Mouse (Mus musculus): Measurements from ENCODE around the gene Oscar.
"Not testable (repeated sequence)": the region's sequence is repeated elsewhere in the genome, so short reads cannot be mapped to it uniquely, and the experiment has no call there.

Oscar gene

GRCm38 (mm10) chr7:3609082-3609481, 6.9 kb downstream of the Oscar start:
- no peak for DNase-seq

- no peak for DNase-seq
These were observed 7.3 kb downstream of the Oscar start for GRCm38 (mm10) chr7:3608668-3609067.

- no peak for DNase-seq
These were observed 8.6 kb downstream of the Oscar start for GRCm38 (mm10) chr7:3607391-3607790.

- DNase-seq, result peak; percentile 32
These were observed 9.2 kb downstream of the Oscar start for GRCm38 (mm10) chr7:3606798-3607197.

- peak; percentile 71 for DNase-seq
These were observed 14.8 kb downstream of the Oscar start for GRCm38 (mm10) chr7:3601119-3601518.

- not testable (repeated sequence) for DNase-seq
These were observed 18.2 kb downstream of the Oscar start for GRCm38 (mm10) chr7:3597755-3598154.

- DNase-seq, result no peak
These were observed 20.8 kb downstream of the Oscar start for GRCm38 (mm10) chr7:3595146-3595545.

GRCm38 (mm10) chr7:3594686-3595085, 21.3 kb downstream of the Oscar start:
- DNase-seq, result no peak

- no peak for DNase-seq
These were observed 22.1 kb downstream of the Oscar start for GRCm38 (mm10) chr7:3593855-3594254.

- no peak for DNase-seq
These were observed 24.4 kb downstream of the Oscar start for GRCm38 (mm10) chr7:3591534-3591933.

GRCm38 (mm10) chr7:3590550-3590949, 25.4 kb downstream of the Oscar start:
- no peak for DNase-seq

GRCm38 (mm10) chr7:3587292-3587691, 28.7 kb downstream of the Oscar start:
- DNase-seq, result no peak

- DNase-seq, result no peak
These were observed 29.7 kb downstream of the Oscar start for GRCm38 (mm10) chr7:3586255-3586654.

- DNase-seq, result no peak
These were observed 30.2 kb downstream of the Oscar start for GRCm38 (mm10) chr7:3585763-3586162.

- peak; percentile 13 for DNase-seq
These were observed 35.9 kb downstream of the Oscar start for GRCm38 (mm10) chr7:3580029-3580428.

- DNase-seq, result no peak
These were observed 36.9 kb downstream of the Oscar start for GRCm38 (mm10) chr7:3578952-3579546.

GRCm38 (mm10) chr7:3578196-3578595, 37.8 kb downstream of the Oscar start:
- DNase-seq, result no peak

- no peak for DNase-seq
These were observed 39.4 kb downstream of the Oscar start for GRCm38 (mm10) chr7:3576354-3577124.

- no peak for DNase-seq
These were observed 41.7 kb downstream of the Oscar start for GRCm38 (mm10) chr7:3574216-3574615.

GRCm38 (mm10) chr7:3571847-3572246, 44.1 kb downstream of the Oscar start:
- no peak for DNase-seq

- DNase-seq, result not testable (repeated sequence)
These were observed 45.4 kb downstream of the Oscar start for GRCm38 (mm10) chr7:3570580-3570979.

- no peak for DNase-seq
These were observed 46.2 kb downstream of the Oscar start for GRCm38 (mm10) chr7:3569725-3570124.

GRCm38 (mm10) chr7:3567336-3567735, 48.6 kb downstream of the Oscar start:
- no peak for DNase-seq
